Mouse (Mus musculus) hindbrain, embryonic 11.5 days (tissue): Measurements from ENCODE around the gene Inpp5f. TPM values are rescaled to one million over a fixed set of nuclear protein-coding genes. Genes with fewer than 3 reads are reported as not detected.
"Not testable (repeated sequence)": the region's sequence is repeated elsewhere in the genome, so short reads cannot be mapped to it uniquely, and the experiment has no call there.

Experiments used
- ATAC-seq: fragments of 200-750 bp; cut with Nextera tagmentation; 2 replicates; pipeline ENCODE4 v1.8.0; 2017; ENCODE audit warnings: mild to moderate bottlenecking, moderate TSS enrichment, moderate library complexity; ENCODE audit not compliant: low FRiP score
- DNase-seq: peaks from one replicate; pipeline ENCODE4 v3.0.0-alpha.2; 2015; ENCODE audit warnings: low spot score
- H3K27ac ChIP-seq: fragments of 300-500 bp; sonication (generic); 2 replicates; pipeline ENCODE4 v1.5.1; 2014; ENCODE audit warnings: mild to moderate bottlenecking, low read depth, low read length
- H3K27me3 ChIP-seq: fragments of 300-500 bp; sonication (generic); 2 replicates; pipeline ENCODE4 v1.6.1; 2014; ENCODE audit warnings: mild to moderate bottlenecking, low read length, moderate library complexity, mixed read lengths; ENCODE audit not compliant: control insufficient read depth, insufficient read depth
- H3K36me3 ChIP-seq: fragments of 300-500 bp; sonication (generic); 2 replicates; pipeline ENCODE4 v1.6.1; 2014; ENCODE audit warnings: mild to moderate bottlenecking, low read length, moderate library complexity, mixed read lengths; ENCODE audit not compliant: control insufficient read depth, insufficient read depth
- H3K4me1 ChIP-seq: fragments of 300-500 bp; sonication (generic); replicated peaks from 2 replicates; pipeline ENCODE4 v1.6.1; 2014; ENCODE audit warnings: low read length, mixed read lengths; ENCODE audit not compliant: control insufficient read depth, insufficient read depth
- H3K4me2 ChIP-seq: fragments of 300-500 bp; sonication (generic); replicated peaks from 2 replicates; pipeline ENCODE4 v1.6.1; 2014; ENCODE audit warnings: mild to moderate bottlenecking, low read depth, low read length
- H3K4me3 ChIP-seq: fragments of 300-500 bp; sonication (generic); 2 replicates; pipeline ENCODE4 v1.5.1; 2014; ENCODE audit warnings: low read depth, low read length
- H3K9ac ChIP-seq: fragments of 300-500 bp; sonication (generic); 2 replicates; pipeline ENCODE4 v1.6.1; 2014; ENCODE audit warnings: low read depth, low read length
- H3K9me3 ChIP-seq: fragments of 300-500 bp; sonication (generic); 2 replicates; pipeline ENCODE4 v1.6.1; 2016; ENCODE audit warnings: low read length; ENCODE audit not compliant: control insufficient read depth
- WGBS: fragments of 180-500 bp; shearing (Covaris S2); extraction: QIAGEN DNeasy Blood & Tissue Kit; methylation state at CpG from one replicate; pipeline ENCODE4 v1.1.7; 2014; 5-methylcytosine and 5-hydroxymethylcytosine counted together
- polyA plus RNA-seq: library from polyadenylated mRNA; unstranded; fragments of >200 nt; fragmentation: Nextera tagmentation; extraction: Ambion mirVana; gene quantifications from 2 replicates; pipeline ENCODE4 v1.2.1, GENCODE M21; 2014

Inpp5f gene
- 123 and 134 TPM in 2 replicates for polyA plus RNA-seq

GRCm38 (mm10) chr7:128610897-128611798 is at the start of gene Inpp5f:
Gene Inpp5f, plus strand, starts transcription at chr7:128611328.
- Histone ChIP-seq H3K4me3 (peak within 1 kb of the TSS; percentile 73), H3K36me3 (no peaks in the 10 kb centered on the region), H3K4me2 (peak within 1 kb of the TSS; percentile 94), H3K27me3 (no peaks in the 10 kb centered on the region), H3K4me1 (peaks cover 3% of the 10 kb centered on the region; the same call in 1 of the 2 replicates), H3K9ac (peak within 1 kb of the TSS; percentile 81), H3K27ac (peak within 1 kb of the TSS; percentile 75), H3K9me3 (no peaks in the 10 kb centered on the region)
- WGBS = 2% methylated on average over 45 of the region's 68 CpGs
- ATAC-seq (peak; percentile 98), DNase-seq (peak; percentile 98)

- no peak overlapping the region for H3K4me2 ChIP-seq
- H3K9me3 ChIP-seq = no peaks in the 10 kb centered on the region
- H3K4me3 ChIP-seq = no peak overlapping the region
- H3K9ac ChIP-seq = no peak overlapping the region
- no peak for ATAC-seq
- H3K4me1 ChIP-seq = no peaks in the 10 kb centered on the region
- 43% methylated on average over 4 of the region's 4 CpGs for WGBS
- DNase-seq = peak; percentile 57
- H3K27ac ChIP-seq = no peak overlapping the region
- no peaks in the 10 kb centered on the region for H3K36me3 ChIP-seq
- no peaks in the 10 kb centered on the region for H3K27me3 ChIP-seq
These were observed 47.8 kb upstream of the Inpp5f start for GRCm38 (mm10) chr7:128563373-128563772.

DNA sequence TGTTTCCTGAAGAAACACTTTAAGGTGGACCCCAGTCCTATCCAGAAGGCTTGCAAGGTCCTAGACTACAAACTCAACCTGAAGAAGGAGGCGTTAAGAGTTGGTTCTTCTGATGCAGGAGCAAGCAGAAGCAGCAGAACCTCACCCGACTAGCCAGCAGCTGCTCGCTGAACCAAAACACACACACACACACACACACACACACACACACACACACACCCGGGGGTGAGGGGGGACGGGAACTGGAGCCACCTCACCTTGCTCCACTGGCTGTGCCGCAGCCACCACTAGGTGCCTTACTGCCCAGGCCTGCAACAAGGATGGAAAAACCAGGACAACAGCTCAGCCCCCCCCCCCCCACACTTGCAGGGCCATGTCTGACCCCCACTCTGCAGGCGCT is 44.8 kb upstream of the Inpp5f start:
- ATAC-seq (no peak), DNase-seq (no peak)
- no peak overlapping the region for H3K9ac ChIP-seq

GRCm38 (mm10) chr7:128567561-128568244 is 43.4 kb upstream of the Inpp5f start:
- no peaks in the 10 kb centered on the region for H3K27me3 ChIP-seq
- no peak overlapping the region for H3K4me2 ChIP-seq
- H3K4me3 ChIP-seq = no peak overlapping the region
- H3K9me3 ChIP-seq = no peaks in the 10 kb centered on the region
- no peak for ATAC-seq
- DNase-seq = no peak
- no peaks in the 10 kb centered on the region for H3K4me1 ChIP-seq
- no peaks in the 10 kb centered on the region for H3K36me3 ChIP-seq
- no peak overlapping the region for H3K9ac ChIP-seq
- 89% methylated on average over 8 of the region's 8 CpGs for WGBS
- H3K27ac ChIP-seq = no peak overlapping the region

More for the DNA sequence above, 44.8 kb upstream of the Inpp5f start:
- Histone ChIP-seq H3K4me2 (no peak overlapping the region), H3K4me1 (no peaks in the 10 kb centered on the region), H3K4me3 (no peak overlapping the region), H3K9me3 (no peaks in the 10 kb centered on the region), H3K27me3 (no peaks in the 10 kb centered on the region), H3K36me3 (no peaks in the 10 kb centered on the region), H3K27ac (no peak overlapping the region)
- 78% methylated on average over 7 of the region's 7 CpGs for WGBS

DNA sequence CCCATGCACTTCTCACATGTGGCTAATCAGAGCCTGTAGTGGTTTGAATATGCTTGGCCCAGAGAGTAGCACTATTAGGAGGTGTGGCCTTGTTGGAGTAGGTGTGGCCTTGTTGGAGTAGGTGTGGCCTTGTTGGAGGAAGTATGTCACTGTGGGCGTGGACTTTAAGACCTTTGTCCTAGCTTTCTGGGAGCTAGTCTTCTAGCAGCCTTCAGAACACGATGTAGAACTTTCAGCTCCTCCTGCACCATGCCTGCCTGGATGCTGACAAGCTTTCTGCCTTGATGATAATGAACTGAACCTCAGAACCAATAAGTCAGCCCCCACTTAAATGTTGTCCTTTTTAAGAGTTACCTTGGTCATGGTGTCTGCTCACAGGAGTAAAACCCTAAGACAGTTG is 41.7 kb upstream of the Inpp5f start:
- H3K4me1 ChIP-seq, H3K27me3 ChIP-seq, ATAC-seq, H3K36me3 ChIP-seq, H3K4me3 ChIP-seq, H3K4me2 ChIP-seq, H3K27ac ChIP-seq, H3K9ac ChIP-seq, H3K9me3 ChIP-seq, DNase-seq: not testable (repeated sequence)
- WGBS = 92% methylated on average over 2 of the region's 2 CpGs

DNA sequence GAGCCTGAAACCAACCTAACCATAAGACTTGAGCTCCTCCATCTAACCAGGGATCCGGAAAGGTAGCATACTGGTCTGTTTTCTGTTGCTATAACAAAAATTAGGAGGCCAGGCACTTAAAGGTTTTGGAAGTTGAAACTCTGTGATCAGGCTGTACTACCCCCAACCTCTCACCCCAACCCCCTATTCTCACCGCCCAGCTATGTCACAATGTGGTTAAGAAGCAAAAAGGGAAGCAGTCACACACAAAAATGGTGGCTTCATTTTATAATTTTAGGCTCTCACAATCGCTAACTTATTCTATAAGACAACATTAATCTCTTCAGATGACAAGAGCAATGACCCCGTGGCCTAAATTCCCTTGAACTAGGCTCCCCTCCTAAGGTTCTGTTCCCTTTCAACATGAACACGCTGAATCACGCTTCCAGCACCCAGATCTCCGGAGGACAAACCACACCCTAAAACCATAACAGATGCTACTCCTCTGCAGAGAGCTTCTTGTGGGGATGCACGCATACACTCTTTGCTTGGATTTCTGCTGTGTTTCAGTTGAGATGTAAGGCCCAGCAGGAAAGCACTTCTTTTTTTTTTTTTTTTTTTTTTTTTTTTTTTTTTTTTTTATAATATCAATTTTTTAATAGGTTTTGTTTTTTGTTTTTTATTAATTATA is 41.0 kb upstream of the Inpp5f start:
- ATAC-seq (no peak), DNase-seq (no peak)
- WGBS = 91% methylated on average over 8 of the region's 8 CpGs
- H3K27ac ChIP-seq = no peak overlapping the region
- no peaks in the 10 kb centered on the region for H3K4me1 ChIP-seq
- no peaks in the 10 kb centered on the region for H3K9me3 ChIP-seq
- H3K4me2 ChIP-seq = no peak overlapping the region
- H3K4me3 ChIP-seq = no peak overlapping the region
- no peak overlapping the region for H3K9ac ChIP-seq
- no peaks in the 10 kb centered on the region for H3K36me3 ChIP-seq
- H3K27me3 ChIP-seq = no peaks in the 10 kb centered on the region

- 92% methylated on average over 7 of the region's 7 CpGs for WGBS
- DNase-seq, H3K4me3 ChIP-seq, H3K27ac ChIP-seq, H3K4me2 ChIP-seq, H3K9me3 ChIP-seq, H3K9ac ChIP-seq, H3K36me3 ChIP-seq, H3K4me1 ChIP-seq, H3K27me3 ChIP-seq, ATAC-seq: not testable (repeated sequence)
These were observed 40.5 kb upstream of the Inpp5f start for GRCm38 (mm10) chr7:128570657-128571056.

- no peak overlapping the region for H3K27ac ChIP-seq
- no peaks in the 10 kb centered on the region for H3K4me1 ChIP-seq
- no peaks in the 10 kb centered on the region for H3K9me3 ChIP-seq
- no peak overlapping the region for H3K4me2 ChIP-seq
- DNase-seq = no peak
- no peak for ATAC-seq
- 79% methylated on average over 4 of the region's 4 CpGs for WGBS
- H3K27me3 ChIP-seq = no peaks in the 10 kb centered on the region
- no peak overlapping the region for H3K9ac ChIP-seq
- no peak overlapping the region for H3K4me3 ChIP-seq
- no peaks in the 10 kb centered on the region for H3K36me3 ChIP-seq
These were observed 39.1 kb upstream of the Inpp5f start for GRCm38 (mm10) chr7:128572030-128572429.
